In genomic region chr11:100288942-100289341, GRCm38 (mm10) we compare ENCODE assay signal across 12 mouse cellular contexts. TPM values are rescaled to one million over a fixed set of nuclear protein-coding genes. Genes with fewer than 3 reads are reported as not detected.
A peak's percentile ranks its signal among the peaks of the same experiment; 100 is the strongest.
DNase-seq lines count a peak whose midpoint lies in the region; ATAC-seq and TF ChIP-seq lines count a peak whose summit lies in the region.
"Had no signal": no experiment of that assay in that cellular context is flagged by ENCODE, and none has a peak within 500 bp of the region (broad histone marks: within the 10 kb centered on the region; RNA-seq: fewer than 3 reads in every experiment).

No protein-coding gene starts in this region.

- peaks cover 7% of the 10 kb centered on the region; the same call in 1 of the 2 replicates for H3K4me1 ChIP-seq in limb, embryonic 14.5 days (ENCODE audit: control insufficient read depth, insufficient read depth, low read length)
- peaks cover 52% of the 10 kb centered on the region for H3K4me1 ChIP-seq in small intestine, adult 2 months (ENCODE audit: control insufficient read depth, insufficient read depth, insufficient read length, low read length)
- no peaks in the 10 kb centered on the region for H3K4me1 ChIP-seq in hindbrain, embryonic 11.5 days (replicated peaks; ENCODE audit: control insufficient read depth, insufficient read depth, low read length)

- TF ChIP-seq CTCF in small intestine, adult 2 months (IDR thresholded peaks at IDR 0.05; ENCODE audit: extremely low read depth, insufficient read length, insufficient replicate concordance, low read depth, low read length), result no peak

- peak; percentile 30 for DNase-seq in gastrocnemius, adult 18-20 months (ENCODE audit: low spot score)
- DNase-seq in gastrocnemius, postnatal 4 days (ENCODE audit: low spot score in 2 of 2), result no peak
- DNase-seq in Muller cell, postnatal 12 days (ENCODE audit: inconsistent ontology term), result peak; percentile 22
- peak; percentile 39 for DNase-seq in limb, embryonic 14.5 days (ENCODE audit: low spot score)
- DNase-seq in layer of hippocampus, postnatal 14 days (ENCODE audit: low spot score in 2 of 2), result no peak
- DNase-seq in cerebellum, postnatal 25 days, result no peak
- DNase-seq in hindbrain, embryonic 11.5 days (ENCODE audit: low spot score), result no peak
- DNase-seq: cerebellum, postnatal 14 days had no signal

- H3K4me2 ChIP-seq in limb, embryonic 14.5 days (replicated peaks; ENCODE audit: low read depth, low read length, severe bottlenecking), result no peak overlapping the region
- no peak overlapping the region for H3K4me2 ChIP-seq in hindbrain, embryonic 11.5 days (replicated peaks; ENCODE audit: low read depth, low read length)
- H3K4me2 ChIP-seq: hindbrain, embryonic 13.5 days had no signal

- H3K9me3 ChIP-seq in limb, embryonic 14.5 days (ENCODE audit: control insufficient read depth, low read length), result no peaks in the 10 kb centered on the region
- no peaks in the 10 kb centered on the region for H3K9me3 ChIP-seq in hindbrain, embryonic 11.5 days (ENCODE audit: control insufficient read depth, low read length)
- H3K9me3 ChIP-seq: hindbrain, embryonic 13.5 days had no signal

- no peaks in the 10 kb centered on the region for H3K36me3 ChIP-seq in limb, embryonic 14.5 days (ENCODE audit: control insufficient read depth, insufficient read depth, low read length)
- H3K36me3 ChIP-seq in small intestine, adult 2 months (ENCODE audit: control insufficient read depth, insufficient read depth, low read length), result no peaks in the 10 kb centered on the region
- no peaks in the 10 kb centered on the region for H3K36me3 ChIP-seq in hindbrain, embryonic 11.5 days (ENCODE audit: control insufficient read depth, insufficient read depth, low read length)
- H3K36me3 ChIP-seq: hindbrain, embryonic 13.5 days had no signal

- WGBS in limb, embryonic 14.5 days, result 70% methylated on average over 4 of the region's 6 CpGs
- 20% methylated on average over 6 of the region's 6 CpGs for WGBS in small intestine, adult 2 months
- 91% methylated on average over 6 of the region's 6 CpGs for WGBS in hindbrain, embryonic 11.5 days

- no peak for ATAC-seq in limb, embryonic 14.5 days (ENCODE audit: low FRiP score, low read depth)
- no peak for ATAC-seq in hindbrain, embryonic 11.5 days (ENCODE audit: low FRiP score)

- H3K9ac ChIP-seq in limb, embryonic 14.5 days (ENCODE audit: low read depth, low read length, severe bottlenecking), result no peak overlapping the region
- H3K9ac ChIP-seq in hindbrain, embryonic 11.5 days (ENCODE audit: low read depth, low read length), result no peak overlapping the region
- H3K9ac ChIP-seq: hindbrain, embryonic 13.5 days had no signal

- no peak for TF ChIP-seq POLR2A in limb, embryonic 14.5 days (IDR thresholded peaks at IDR 0.05; ENCODE audit: borderline replicate concordance, extremely low read depth, insufficient read depth, insufficient read length)
- TF ChIP-seq POLR2A in small intestine, adult 2 months (IDR thresholded peaks at IDR 0.05; ENCODE audit: low read depth, low read length), result 0 out of 2 replicates have a peak, but pooled peaks have one; percentile 48

- H3K27ac ChIP-seq in limb, embryonic 14.5 days (replicated peaks; ENCODE audit: low read depth, low read length), result peak overlapping the region; percentile 11
- peak overlapping the region; percentile 99 for H3K27ac ChIP-seq in small intestine, adult 2 months (ENCODE audit: insufficient read depth, low read depth, low read length)
- no peak overlapping the region for H3K27ac ChIP-seq in hindbrain, embryonic 11.5 days (ENCODE audit: low read depth, low read length)
- H3K27ac ChIP-seq: hindbrain, embryonic 13.5 days; left cerebral cortex, adult 2 months had no signal

- H3K27me3 ChIP-seq in limb, embryonic 14.5 days (ENCODE audit: control insufficient read depth, insufficient read depth, low read length), result no peaks in the 10 kb centered on the region
- no peaks in the 10 kb centered on the region for H3K27me3 ChIP-seq in small intestine, adult 2 months (ENCODE audit: control insufficient read depth, insufficient read depth, low read length)
- no peaks in the 10 kb centered on the region for H3K27me3 ChIP-seq in hindbrain, embryonic 11.5 days (ENCODE audit: control insufficient read depth, insufficient read depth, low read length)
- H3K27me3 ChIP-seq: hindbrain, embryonic 13.5 days had no signal

- no peak overlapping the region for H3K4me3 ChIP-seq in limb, embryonic 14.5 days (replicated peaks; ENCODE audit: low read length)
- peak overlapping the region; percentile 53 for H3K4me3 ChIP-seq in small intestine, adult 2 months (ENCODE audit: low read depth, low read length)
- no peak overlapping the region for H3K4me3 ChIP-seq in hindbrain, embryonic 11.5 days (ENCODE audit: low read depth, low read length)
- H3K4me3 ChIP-seq: hindbrain, embryonic 13.5 days; left cerebral cortex, adult 2 months had no signal

RNA-seq across cellular contexts. Expression of gene Krt42, which starts 19.3 kb away (rescaled TPM):
- total RNA-seq in gastrocnemius, adult 18-20 months (2021), result not detected
- total RNA-seq in gastrocnemius, postnatal 4 days (2021), result not detected
- polyA plus RNA-seq in limb, embryonic 14.5 days (2012; rRNA removed), result 0.06 and 0.08 TPM in 2 replicates
- polyA plus RNA-seq in limb, embryonic 14.5 days (2014; fragmentation: Nextera tagmentation; extraction: Ambion mirVana), result not detected in 2 replicates
- polyA plus RNA-seq in small intestine, adult 2 months (2012; rRNA removed), result 0.09 TPM in 1 of 2 replicates, not detected in the other
- total RNA-seq in layer of hippocampus, postnatal 14 days (2021), result not detected
- polyA plus RNA-seq in hindbrain, embryonic 11.5 days (2014; fragmentation: Nextera tagmentation; extraction: Ambion mirVana), result not detected in 2 replicates
- total RNA-seq: left cerebral cortex, adult 2 months; neutrophil, adult 5-6 weeks had no signal
- polyA plus RNA-seq: hindbrain, embryonic 13.5 days had no signal

RNA-seq across cellular contexts. Expression of gene Krt17, which starts 28.1 kb away (rescaled TPM):
- total RNA-seq in gastrocnemius, adult 18-20 months (2021), result under 1 TPM in 1 of 2 experiments, not detected in 1; 0.14 TPM
- total RNA-seq in gastrocnemius, postnatal 4 days (2021), result under 1 TPM; 0.29 to 0.44 TPM
- 22.1 and 28.1 TPM in 2 replicates for polyA plus RNA-seq in limb, embryonic 14.5 days (2012; rRNA removed)
- 75.5 and 78.5 TPM in 2 replicates for polyA plus RNA-seq in limb, embryonic 14.5 days (2014; fragmentation: Nextera tagmentation; extraction: Ambion mirVana)
- polyA plus RNA-seq in small intestine, adult 2 months (2012; rRNA removed), result 0.11 and 0.72 TPM in 2 replicates
- not detected for total RNA-seq in layer of hippocampus, postnatal 14 days (2021)
- 0.22 and 0.25 TPM in 2 replicates for polyA plus RNA-seq in hindbrain, embryonic 11.5 days (2014; fragmentation: Nextera tagmentation; extraction: Ambion mirVana)
- total RNA-seq: left cerebral cortex, adult 2 months; neutrophil, adult 5-6 weeks had no signal

RNA-seq across cellular contexts. Expression of gene Eif1, which starts 30.7 kb away (rescaled TPM):
- total RNA-seq in gastrocnemius, adult 18-20 months (2021), result 1,000 to 10,000 TPM; 1,490 to 1,592 TPM
- total RNA-seq in gastrocnemius, postnatal 4 days (2021), result 100 to 1,000 TPM; 842 to 874 TPM
- 229 and 342 TPM in 2 replicates for polyA plus RNA-seq in limb, embryonic 14.5 days (2012; rRNA removed)
- 1,852 and 1,886 TPM in 2 replicates for polyA plus RNA-seq in limb, embryonic 14.5 days (2014; fragmentation: Nextera tagmentation; extraction: Ambion mirVana)
- polyA plus RNA-seq in small intestine, adult 2 months (2012; rRNA removed), result 49.3 and 102 TPM in 2 replicates
- total RNA-seq in layer of hippocampus, postnatal 14 days (2021), result 100 to 1,000 TPM; 704 to 721 TPM
- polyA plus RNA-seq in hindbrain, embryonic 11.5 days (2014; fragmentation: Nextera tagmentation; extraction: Ambion mirVana), result 1,709 and 1,853 TPM in 2 replicates

RNA-seq across cellular contexts. Expression of gene Krt16, which starts 40.2 kb away (rescaled TPM):
- not detected for total RNA-seq in gastrocnemius, adult 18-20 months (2021)
- total RNA-seq in gastrocnemius, postnatal 4 days (2021), result under 1 TPM in 1 of 2 experiments, not detected in 1; 0.29 TPM
- 0.24 and 0.26 TPM in 2 replicates for polyA plus RNA-seq in limb, embryonic 14.5 days (2012; rRNA removed)
- 0.29 and 0.61 TPM in 2 replicates for polyA plus RNA-seq in limb, embryonic 14.5 days (2014; fragmentation: Nextera tagmentation; extraction: Ambion mirVana)
- polyA plus RNA-seq in small intestine, adult 2 months (2012; rRNA removed), result 0.08 TPM in 1 of 2 replicates, not detected in the other
- not detected for total RNA-seq in layer of hippocampus, postnatal 14 days (2021)
- not detected in 2 replicates for polyA plus RNA-seq in hindbrain, embryonic 11.5 days (2014; fragmentation: Nextera tagmentation; extraction: Ambion mirVana)
- total RNA-seq: left cerebral cortex, adult 2 months; neutrophil, adult 5-6 weeks had no signal
- polyA plus RNA-seq: hindbrain, embryonic 13.5 days had no signal

RNA-seq across cellular contexts. Expression of gene Gast, which starts 45.3 kb away (rescaled TPM):
- total RNA-seq in gastrocnemius, adult 18-20 months (2021), result not detected
- not detected for total RNA-seq in gastrocnemius, postnatal 4 days (2021)
- 0.36 and 0.74 TPM in 2 replicates for polyA plus RNA-seq in limb, embryonic 14.5 days (2012; rRNA removed)
- 0.47 and 0.50 TPM in 2 replicates for polyA plus RNA-seq in limb, embryonic 14.5 days (2014; fragmentation: Nextera tagmentation; extraction: Ambion mirVana)
- 0.38 and 336 TPM in 2 replicates for polyA plus RNA-seq in small intestine, adult 2 months (2012; rRNA removed)
- total RNA-seq in layer of hippocampus, postnatal 14 days (2021), result not detected
- 1.1 TPM in 1 of 2 replicates, not detected in the other for polyA plus RNA-seq in hindbrain, embryonic 11.5 days (2014; fragmentation: Nextera tagmentation; extraction: Ambion mirVana)
- total RNA-seq: left cerebral cortex, adult 2 months; neutrophil, adult 5-6 weeks had no signal

Comparison
In these comparisons a context has a peak if more than half of its experiments do, and no peak if none do; other contexts are left out.
1. DNase-seq: peak in gastrocnemius, adult 18-20 months (single experiment), Muller cell, postnatal 12 days (single experiment) and limb, embryonic 14.5 days (single experiment); none in gastrocnemius, postnatal 4 days (0 of 2), layer of hippocampus, postnatal 14 days (0 of 2), cerebellum, postnatal 25 days (0 of 2) and hindbrain, embryonic 11.5 days (single experiment).